Mouse (Mus musculus) embryonic fibroblast, embryonic 13.5 days (primary cell): ENCODE results near the gene Cbx3. TPM values are rescaled to one million over a fixed set of nuclear protein-coding genes. Genes with fewer than 3 reads are reported as not detected.

Source experiments
- H3K27ac ChIP-seq: 2 replicates; pipeline ENCODE4 v1.5.1; 2012; ENCODE audit warnings: low read length, control low read depth, inconsistent platforms; ENCODE audit not compliant: insufficient read depth
- H3K4me1 ChIP-seq: 2 replicates; pipeline ENCODE4 v1.6.1; 2011; ENCODE audit warnings: low read length; ENCODE audit not compliant: control insufficient read depth, insufficient read depth
- H3K4me3 ChIP-seq: 2 replicates; pipeline ENCODE4 v1.5.1; 2011; ENCODE audit warnings: mild to moderate bottlenecking, control low read depth, low read length; ENCODE audit not compliant: insufficient read depth
- CTCF ChIP-seq: IDR thresholded peaks from 2 replicates; pipeline ENCODE4 v1.5.1; 2011; ENCODE audit warnings: mild to moderate bottlenecking, control low read depth, low read length, moderate library complexity, borderline replicate concordance; ENCODE audit not compliant: insufficient read depth
- POLR2A ChIP-seq: IDR thresholded peaks from 2 replicates; pipeline ENCODE4 v1.6.1; 2011; ENCODE audit warnings: low read depth, mild to moderate bottlenecking, control low read depth, low read length, moderate library complexity
- polyA plus RNA-seq: library from polyadenylated mRNA; stranded (reverse); fragments of >200 nt; gene quantifications from 2 replicates; pipeline ENCODE4 v1.2.4, GENCODE M21; 2011; ENCODE audit warnings: low read depth; ENCODE audit not compliant: missing spikeins, insufficient read length

The Cbx3 gene
- 162 and 261 TPM in 2 replicates for polyA plus RNA-seq

GRCm38 (mm10) chr6:51470311-51471178 lies at the start of gene Cbx3:
TSS of gene Cbx3 (plus strand) at chr6:51470360.
- H3K4me1 ChIP-seq: peaks cover 3% of the 10 kb centered on the region; the same call in 1 of the 2 replicates
- peak within 1 kb of the TSS; percentile 97 for H3K4me3 ChIP-seq
- H3K27ac ChIP-seq: peak within 1 kb of the TSS; percentile 99
- TF ChIP-seq CTCF (no peak), POLR2A (peak; percentile 73)

- no peak overlapping the region for H3K4me3 ChIP-seq
- no peak overlapping the region for H3K27ac ChIP-seq
- no peaks in the 10 kb centered on the region for H3K4me1 ChIP-seq
- no peak for TF ChIP-seq POLR2A
- TF ChIP-seq CTCF: no peak
These were observed 46.6 kb upstream of the Cbx3 start for GRCm38 (mm10) chr6:51423466-51424122.

- Histone ChIP-seq H3K4me1 (no peaks in the 10 kb centered on the region), H3K27ac (no peak overlapping the region), H3K4me3 (no peak overlapping the region)
- no peak for TF ChIP-seq POLR2A
- TF ChIP-seq CTCF: no peak
These were observed 45.6 kb upstream of the Cbx3 start for GRCm38 (mm10) chr6:51424537-51424936.

GRCm38 (mm10) chr6:51432535-51433397 lies 37.4 kb upstream of the Cbx3 start, which contains the start of gene Nfe2l3:
TSS of gene Nfe2l3 (plus strand) at chr6:51432670.
- H3K4me1 ChIP-seq: peaks cover 10% of the 10 kb centered on the region
- TF ChIP-seq POLR2A (no peak), CTCF (no peak)
- peak within 1 kb of the TSS; percentile 26 for H3K4me3 ChIP-seq
- no peak within 1 kb of the TSS for H3K27ac ChIP-seq

GRCm38 (mm10) chr6:51434270-51434669 lies 35.9 kb upstream of the Cbx3 start:
- H3K4me3 ChIP-seq: no peak overlapping the region
- H3K27ac ChIP-seq: no peak overlapping the region
- H3K4me1 ChIP-seq: peaks cover 10% of the 10 kb centered on the region
- TF ChIP-seq CTCF: no peak
- no peak for TF ChIP-seq POLR2A

- Histone ChIP-seq H3K4me3 (no peak overlapping the region), H3K27ac (no peak overlapping the region), H3K4me1 (peaks cover 10% of the 10 kb centered on the region)
- TF ChIP-seq POLR2A: no peak
- no peak for TF ChIP-seq CTCF
These were observed 32.5 kb upstream of the Cbx3 start for GRCm38 (mm10) chr6:51437665-51438064.

GRCm38 (mm10) chr6:51438826-51439330 lies 31.3 kb upstream of the Cbx3 start:
- TF ChIP-seq CTCF (no peak), POLR2A (no peak)
- H3K4me3 ChIP-seq: no peak overlapping the region
- H3K4me1 ChIP-seq: peaks cover 10% of the 10 kb centered on the region
- H3K27ac ChIP-seq: no peak overlapping the region

- Histone ChIP-seq H3K4me1 (peaks cover under 1% of the 10 kb centered on the region), H3K27ac (no peak overlapping the region), H3K4me3 (no peak overlapping the region)
- TF ChIP-seq CTCF (no peak), POLR2A (no peak)
These were observed 27.8 kb upstream of the Cbx3 start for GRCm38 (mm10) chr6:51442191-51442835.
